Mouse (Mus musculus) layer of hippocampus, postnatal 25 days (tissue): ENCODE data around the gene Zfp28. TPM values are rescaled to one million over a fixed set of nuclear protein-coding genes. Genes with fewer than 3 reads are reported as not detected.
"Not testable (repeated sequence)": the region's sequence is repeated elsewhere in the genome, so short reads cannot be mapped to it uniquely, and the experiment has no call there.

Experiments
- DNase-seq, 2 experiments: peaks; one replicate each; pipeline ENCODE4 v3.0.0; 2022; ENCODE audit warnings: mixed read lengths in 2 of 2, low spot score in 1 of 2; ENCODE audit errors: extremely low spot score in 1 of 2
- total RNA-seq, 2 experiments: library from RNA; stranded (reverse); gene quantifications; 2 replicates each; pipeline ENCODE4 v1.2.3; 2021

The Zfp28 gene
- total RNA-seq, result 1 to 10 TPM; 6.7 to 7.8 TPM

DNA sequence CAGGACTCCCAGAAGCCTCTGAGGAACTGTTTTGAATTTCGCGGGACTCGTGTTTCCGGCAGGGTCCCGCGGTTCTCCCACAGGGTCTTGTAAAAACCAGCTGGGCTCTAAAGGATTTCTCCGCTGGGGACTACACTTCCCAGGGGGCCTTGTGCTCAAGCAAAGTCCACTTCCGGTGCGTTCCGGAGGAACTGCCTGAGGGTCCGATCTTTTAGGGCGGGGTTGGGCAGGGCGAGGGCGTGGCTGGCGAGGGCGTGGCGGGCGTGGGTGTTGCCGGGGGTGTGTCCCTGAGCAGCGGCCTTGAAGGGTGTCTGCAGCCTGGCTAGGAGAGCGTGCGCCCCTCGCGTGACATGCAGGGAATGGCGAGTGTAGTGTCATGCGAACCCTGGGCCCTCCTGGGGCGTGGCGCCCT is at the start of gene Zfp28:
Zfp28 (plus strand) TSS at position 252 of the 412 bp plus-strand sequence.
- DNase-seq, result peak; percentile 82

GRCm38 (mm10) chr7:6339865-6340264 is 43.2 kb upstream of the Zfp28 start:
- DNase-seq, result no peak

- DNase-seq, result peak; percentile 67 to 84
These were observed 39.5 kb upstream of the Zfp28 start, which contains the start of gene Gm3854 for GRCm38 (mm10) chr7:6343501-6344071. Gm3854 (plus strand) TSS chr7:6343759.

DNA sequence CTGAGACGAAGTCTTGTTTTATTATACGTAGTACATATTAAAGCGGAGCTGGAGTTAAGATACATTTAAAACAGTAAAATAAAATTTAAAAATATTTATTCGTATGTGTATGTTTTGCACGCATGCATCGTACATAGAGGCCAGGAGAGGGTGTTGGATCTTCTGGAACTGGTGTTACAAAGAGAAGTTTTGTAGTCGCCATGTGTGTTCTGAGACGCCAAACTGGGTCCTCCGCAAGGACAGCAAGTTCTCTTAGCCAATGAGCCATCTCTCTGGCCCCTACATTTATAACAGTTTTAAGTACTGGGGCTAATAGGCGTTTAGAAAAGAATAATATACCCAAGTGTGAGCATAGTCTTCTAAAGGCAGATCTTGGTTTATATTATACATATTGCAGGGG is 39.0 kb upstream of the Zfp28 start:
- no peak for DNase-seq

DNA sequence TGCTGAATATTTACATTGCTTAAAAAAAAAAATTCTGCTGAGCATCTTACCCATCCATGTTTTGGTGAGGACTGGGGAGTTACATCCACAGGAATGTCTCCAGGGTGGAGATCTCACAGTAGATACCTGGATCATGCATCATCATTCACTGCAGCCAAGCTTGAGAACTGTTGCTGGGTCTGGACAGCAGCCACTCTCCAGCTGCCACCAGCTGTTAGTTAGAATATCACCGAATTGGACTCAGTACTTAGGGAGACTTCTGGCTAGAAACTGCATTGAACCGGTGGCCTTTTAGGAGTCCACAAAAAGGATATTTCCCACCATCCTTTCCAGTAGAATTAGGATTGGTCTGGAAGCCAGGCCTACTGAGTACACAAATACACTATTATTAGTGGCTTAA is 25.0 kb upstream of the Zfp28 start:
- no peak for DNase-seq

DNA sequence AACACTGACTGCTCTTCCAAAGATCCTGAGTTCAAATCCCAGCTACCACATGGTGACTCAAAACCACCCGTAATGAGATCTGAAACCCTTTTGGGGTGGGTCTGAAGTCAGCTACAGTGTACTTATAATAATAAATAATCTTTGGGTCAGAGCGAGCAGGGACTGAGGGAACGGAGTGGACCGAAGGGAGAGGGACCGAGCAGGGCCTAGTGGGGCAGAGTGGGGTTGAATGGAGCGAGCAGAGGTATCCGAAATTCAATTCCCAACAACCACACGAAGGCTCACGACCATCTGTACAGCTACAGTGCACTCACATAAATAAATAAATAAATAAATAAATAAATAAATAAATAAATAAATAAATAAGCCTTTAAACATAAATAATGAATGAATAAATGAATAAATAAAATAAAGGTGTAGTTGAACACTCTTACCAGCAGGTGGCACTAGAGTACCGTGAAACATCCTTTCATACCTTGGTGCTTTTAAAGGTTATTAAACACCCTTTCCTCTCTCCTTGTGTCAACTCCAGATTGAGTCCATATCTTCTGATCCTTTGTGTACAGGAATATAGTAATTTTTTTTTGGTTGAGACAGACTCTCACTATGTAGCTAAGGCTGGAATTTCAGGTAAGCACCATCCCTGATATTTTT is 24.0 kb upstream of the Zfp28 start:
- DNase-seq, result peak in 1 of 2 experiments; percentile 13

- no peak for DNase-seq
These were observed 22.5 kb upstream of the Zfp28 start for GRCm38 (mm10) chr7:6360477-6361060.

DNA sequence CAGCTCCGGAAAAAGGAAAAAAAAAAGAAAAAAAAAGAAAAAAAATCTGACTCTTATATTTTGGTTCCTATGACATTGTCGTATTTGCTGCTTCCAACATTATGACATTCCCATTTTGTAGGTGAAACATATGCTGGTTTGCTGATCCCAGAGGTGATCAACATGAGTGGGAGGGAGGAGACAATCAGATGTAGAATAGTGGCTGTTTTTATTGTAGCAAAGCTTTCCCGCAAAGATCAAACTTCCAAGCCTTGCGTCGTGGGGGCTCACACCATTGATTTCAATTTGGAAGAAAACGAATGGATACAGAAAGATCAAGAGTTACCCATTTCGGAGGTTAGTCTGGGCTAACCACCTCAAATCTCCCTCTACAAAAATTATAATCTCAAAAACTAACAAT is 21.3 kb upstream of the Zfp28 start:
- no peak for DNase-seq

DNA sequence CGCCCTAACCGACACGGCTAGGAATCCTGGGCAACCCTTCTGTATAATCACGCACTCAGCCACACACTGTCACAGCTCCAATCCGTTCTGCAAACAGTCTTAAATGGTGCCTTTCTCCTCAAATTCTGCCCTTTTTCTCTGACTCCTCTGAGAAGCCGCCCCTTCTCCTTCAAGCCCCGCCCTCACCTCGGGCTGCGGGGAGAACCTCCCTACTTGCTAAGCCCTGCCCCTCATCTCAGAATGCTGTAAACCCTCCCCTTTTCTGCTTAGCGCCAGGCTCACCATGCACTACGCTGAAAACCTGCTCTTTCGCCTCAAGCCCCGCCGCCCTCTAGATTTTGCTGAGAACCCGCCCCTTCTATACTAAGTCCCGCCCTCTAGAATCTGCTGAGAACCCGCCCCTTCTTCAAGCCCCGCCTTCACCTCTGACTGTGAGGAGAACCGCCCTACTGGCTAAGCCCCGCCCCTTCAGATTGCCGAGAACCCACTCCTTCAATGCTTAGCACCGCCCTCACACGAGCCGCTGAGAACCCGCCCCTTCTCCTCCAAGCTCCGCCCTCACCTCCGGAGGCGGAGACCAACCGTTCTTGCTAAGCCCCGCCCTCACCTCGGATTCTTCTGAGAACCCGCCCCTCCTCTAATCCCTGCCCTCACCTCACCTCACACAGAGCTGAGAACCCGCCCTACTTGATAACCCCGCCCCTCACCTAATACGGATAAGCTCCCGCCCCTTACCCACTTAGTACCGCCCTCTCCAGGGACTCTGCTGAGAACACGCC is 20.6 kb upstream of the Zfp28 start:
- DNase-seq, result peak; percentile 84 to 88

- DNase-seq, result peak; percentile 69 to 76
These were observed 20.0 kb upstream of the Zfp28 start, which contains the start of gene Zfp78 for GRCm38 (mm10) chr7:6363047-6363488. Zfp78 (plus strand) TSS chr7:6363280.

DNA sequence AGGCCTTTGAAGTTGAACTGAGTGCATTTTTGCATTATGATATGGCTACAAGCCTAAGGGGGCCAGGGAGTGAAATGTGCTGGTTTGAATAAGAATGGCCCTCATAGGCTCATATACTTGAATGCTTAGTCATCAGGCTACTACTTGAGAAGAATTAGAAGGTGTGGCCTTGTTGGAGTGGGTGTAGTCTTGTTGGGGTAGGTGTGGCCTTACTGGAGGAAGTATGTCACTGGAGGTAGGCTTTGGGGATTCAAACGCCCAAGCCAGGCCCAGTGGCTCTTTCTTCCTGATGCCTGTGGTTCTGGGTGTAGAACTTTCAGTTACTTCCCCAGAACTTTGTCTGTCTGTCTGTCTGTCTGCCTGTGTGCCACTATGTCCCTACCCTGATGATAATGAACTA is 18.3 kb upstream of the Zfp28 start:
- DNase-seq, result no peak

DNA sequence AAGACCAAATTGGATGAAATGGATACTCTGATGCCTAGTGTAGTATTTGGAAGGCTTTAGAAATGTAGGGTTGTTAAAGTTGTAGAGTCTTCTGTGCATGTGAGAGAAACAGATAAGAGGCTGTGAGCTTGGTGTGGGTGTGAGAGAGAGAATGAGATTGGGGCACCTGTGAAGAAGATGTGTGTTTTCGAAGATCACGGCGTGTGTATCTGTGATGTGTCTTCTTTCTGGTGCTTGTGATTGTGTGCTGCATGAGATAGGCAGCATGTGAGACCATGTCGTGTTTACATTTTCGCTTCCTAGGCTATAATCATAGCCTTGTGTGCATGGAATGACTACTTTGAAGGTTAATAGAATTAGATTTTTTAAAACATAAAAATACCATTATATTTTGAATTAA is 15.9 kb upstream of the Zfp28 start:
- no peak for DNase-seq

DNA sequence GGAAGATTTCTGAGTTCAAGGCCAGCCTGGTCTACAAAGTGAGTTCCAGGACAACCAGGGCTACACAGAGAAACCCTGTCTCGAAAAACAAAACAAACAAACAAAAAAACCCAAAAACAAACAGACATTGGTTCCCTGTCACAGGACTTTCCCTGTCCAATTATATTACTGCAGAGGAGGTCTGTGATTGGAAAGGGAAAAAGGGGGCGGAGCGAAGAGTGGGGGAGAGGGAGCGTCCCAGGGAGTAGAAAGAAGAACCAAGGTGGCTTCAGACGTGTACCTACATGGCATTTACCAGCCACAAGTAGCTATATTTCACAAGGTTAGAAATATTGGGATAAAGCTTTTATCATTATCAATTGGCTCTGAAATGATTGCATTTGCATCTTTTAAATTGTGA is 14.9 kb upstream of the Zfp28 start:
- DNase-seq, result not testable (repeated sequence)

GRCm38 (mm10) chr7:6369460-6369859 is 13.6 kb upstream of the Zfp28 start:
- DNase-seq, result no peak

DNA sequence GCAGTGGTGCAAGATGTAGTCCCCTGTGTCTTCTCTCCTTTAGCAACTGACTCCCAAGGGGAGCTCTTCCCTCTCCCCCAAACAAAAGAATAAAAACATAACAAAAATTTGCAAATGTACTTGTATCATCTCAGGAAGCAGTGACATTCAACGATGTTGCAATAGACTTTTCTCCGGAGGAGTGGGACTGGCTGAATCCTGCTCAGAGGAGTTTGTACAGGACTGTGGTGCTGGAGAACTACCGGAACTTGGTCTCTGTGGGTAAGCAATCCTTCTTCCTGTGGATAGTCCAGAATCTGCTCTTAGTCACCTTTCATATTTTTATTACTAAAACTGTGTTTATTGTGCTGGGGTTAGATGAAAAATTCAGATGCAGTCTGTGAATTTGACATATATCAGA is 10.1 kb upstream of the Zfp28 start:
- no peak for DNase-seq

DNA sequence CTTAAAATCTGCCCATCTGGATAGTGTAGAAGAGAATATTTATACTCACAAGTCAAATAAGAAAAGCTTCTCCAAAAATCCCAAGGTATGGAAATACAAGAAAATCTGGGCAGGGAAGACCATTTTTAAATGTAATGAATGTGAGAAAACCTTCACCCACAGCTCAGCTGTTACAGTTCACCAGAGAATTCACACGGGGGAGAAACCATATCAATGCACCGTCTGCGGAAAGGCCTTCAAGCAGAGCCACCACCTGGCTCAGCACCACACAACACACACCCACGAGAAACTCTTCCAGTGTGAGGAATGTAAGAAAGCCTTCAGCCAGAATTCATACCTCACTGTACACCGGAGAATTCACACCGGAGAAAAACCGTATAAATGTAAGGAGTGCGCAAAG is 4.7 kb upstream of the Zfp28 start:
- no peak for DNase-seq

DNA sequence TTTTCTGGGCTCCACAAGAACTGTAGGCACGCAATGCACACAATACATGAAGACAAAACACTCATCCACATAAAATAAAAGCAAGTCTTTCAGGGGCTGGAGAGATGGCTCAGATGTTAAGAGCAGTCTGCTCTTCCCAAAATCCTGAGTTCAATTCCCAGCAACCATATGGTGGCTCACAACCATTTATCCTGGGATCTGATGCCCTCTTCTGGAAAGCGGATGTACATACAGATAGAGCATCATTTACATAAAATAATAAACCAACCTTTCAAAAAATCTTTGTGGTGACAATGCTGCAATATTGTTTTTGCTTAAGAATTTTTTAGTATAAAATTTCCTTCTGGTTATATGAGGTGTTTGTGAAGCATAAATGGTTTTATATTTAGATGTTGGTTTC is 1.7 kb upstream of the Zfp28 start:
- no peak for DNase-seq

GRCm38 (mm10) chr7:6384011-6384410 is 916 bp downstream of the Zfp28 start:
- no peak for DNase-seq

DNA sequence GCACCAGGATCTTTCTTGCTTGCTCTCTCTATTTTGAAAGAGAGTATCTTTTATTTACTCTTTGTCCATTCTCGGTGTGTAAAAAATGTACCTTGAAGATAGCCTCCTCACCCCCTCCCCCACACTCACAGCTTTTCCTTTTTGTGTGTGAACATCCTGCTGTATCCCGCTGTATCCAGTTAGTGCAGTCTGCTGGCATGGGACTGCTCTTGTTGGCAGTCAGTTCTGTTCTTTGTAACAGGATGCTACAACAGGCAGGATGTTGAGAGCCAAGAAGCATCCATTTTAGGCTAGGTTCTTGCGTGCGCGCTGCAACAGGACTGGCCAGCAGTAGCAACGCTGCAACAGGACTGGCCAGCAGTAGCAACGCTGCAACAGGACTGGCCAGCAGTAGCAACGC is 3.9 kb downstream of the Zfp28 start:
- no peak for DNase-seq

DNA sequence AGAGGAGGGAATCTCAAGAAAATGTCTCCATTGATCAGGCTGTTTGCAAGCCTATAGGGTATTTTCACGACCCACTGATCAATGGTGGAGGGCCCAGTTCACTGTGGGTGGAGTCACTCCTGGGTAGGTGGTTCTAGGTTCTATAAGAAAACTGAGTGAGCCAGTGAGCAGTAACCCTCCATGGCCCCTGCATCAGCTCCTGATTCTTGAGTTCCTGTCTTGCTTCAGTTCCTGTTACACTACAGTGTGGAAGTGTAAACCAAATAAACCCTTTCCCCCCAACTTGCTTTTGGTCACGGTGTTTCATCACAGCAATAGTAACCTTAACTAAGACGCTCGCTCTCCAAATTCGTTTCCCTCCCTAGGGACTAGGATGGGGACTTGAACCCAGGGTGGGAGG is 5.9 kb downstream of the Zfp28 start:
- DNase-seq, result no peak

DNA sequence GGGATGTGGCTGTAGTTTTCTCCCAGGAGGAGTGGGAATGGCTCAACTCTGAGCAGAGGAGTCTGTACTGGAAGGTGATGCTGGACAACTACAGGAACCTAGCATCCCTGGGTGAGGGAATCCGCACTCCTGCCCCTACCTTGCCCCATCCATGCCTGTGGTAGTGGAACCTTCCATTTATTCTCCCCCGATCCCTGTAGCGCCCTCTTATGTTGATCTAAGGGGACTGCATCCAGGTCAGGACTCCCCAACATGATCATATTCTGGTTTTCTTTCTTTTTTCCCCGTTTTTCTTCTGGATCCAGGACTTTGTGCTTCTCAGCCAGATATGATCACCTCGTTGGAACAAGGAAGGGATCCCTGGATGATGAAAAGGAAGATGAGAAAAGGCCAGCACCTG is 6.4 kb downstream of the Zfp28 start:
- DNase-seq, result no peak
